Mouse (Mus musculus) liver, postnatal 0 days (tissue): ENCODE measurements around the gene Zbtb46. TPM values are rescaled to one million over a fixed set of nuclear protein-coding genes. Genes with fewer than 3 reads are reported as not detected.

Experiments
- ATAC-seq: fragments of 200-750 bp; cut with Nextera tagmentation; 2 replicates; pipeline ENCODE4 v1.8.0; 2017; ENCODE audit warnings: mild to moderate bottlenecking, moderate library complexity
- DNase-seq: peaks from one replicate; pipeline ENCODE4 v3.0.0-alpha.2; 2016
- H3K27ac ChIP-seq: fragments of 300-500 bp; sonication (generic); 2 replicates; pipeline ENCODE4 v1.5.1; 2014; ENCODE audit warnings: antibody characterized with exemption, moderate library complexity, mild to moderate bottlenecking, low read depth
- H3K27me3 ChIP-seq: fragments of 300-500 bp; sonication (generic); 2 replicates; pipeline ENCODE4 v1.6.1; 2014; ENCODE audit warnings: low read length, control low read depth, mixed read lengths; ENCODE audit not compliant: insufficient read depth
- H3K36me3 ChIP-seq: fragments of 300-500 bp; sonication (generic); replicated peaks from 2 replicates; pipeline ENCODE4 v1.6.1; 2014; ENCODE audit warnings: mild to moderate bottlenecking, control low read depth, low read length, moderate library complexity, mixed read lengths; ENCODE audit not compliant: insufficient read depth
- H3K4me1 ChIP-seq: fragments of 300-500 bp; sonication (generic); 2 replicates; pipeline ENCODE4 v1.6.1; 2014; ENCODE audit warnings: antibody characterized with exemption, mild to moderate bottlenecking, control low read depth; ENCODE audit not compliant: insufficient read depth
- H3K4me2 ChIP-seq: fragments of 300-500 bp; sonication (generic); 2 replicates; pipeline ENCODE4 v1.6.1; 2014; ENCODE audit warnings: low read depth, mild to moderate bottlenecking, low read length, moderate library complexity, mixed read lengths
- H3K4me3 ChIP-seq: fragments of 300-500 bp; sonication (generic); 2 replicates; pipeline ENCODE4 v1.5.1; 2014; ENCODE audit warnings: low read depth, low read length
- H3K9ac ChIP-seq: fragments of 300-500 bp; sonication (generic); replicated peaks from 2 replicates; pipeline ENCODE4 v1.6.1; 2014; ENCODE audit warnings: mild to moderate bottlenecking, moderate library complexity
- H3K9me3 ChIP-seq: fragments of 300-500 bp; sonication (generic); 2 replicates; pipeline ENCODE4 v1.6.1; 2016; ENCODE audit warnings: mild to moderate bottlenecking, control low read depth, low read length, mixed read lengths
- CTCF ChIP-seq: sonication (generic); IDR thresholded peaks from 2 replicates; pipeline ENCODE4 v1.5.1; 2016; ENCODE audit warnings: antibody characterized with exemption, low read depth
- EP300 ChIP-seq: IDR thresholded peaks from 2 replicates; pipeline ENCODE4 v1.6.1; 2016; ENCODE audit warnings: antibody characterized with exemption, low read depth, mild to moderate bottlenecking
- WGBS: fragments of 180-500 bp; shearing (Covaris S2); extraction: QIAGEN DNeasy Blood & Tissue Kit; methylation state at CpG from one replicate; pipeline ENCODE4 v1.1.7; 2014; ENCODE audit not compliant: insufficient replicate concordance; 5-methylcytosine and 5-hydroxymethylcytosine counted together
- polyA plus RNA-seq: library from polyadenylated mRNA; unstranded; fragments of >200 nt; fragmentation: Nextera tagmentation; extraction: Ambion mirVana; gene quantifications from 2 replicates; pipeline ENCODE4 v1.2.1, GENCODE M21; 2015

Zbtb46 gene
- polyA plus RNA-seq, 1 experiment from 2014 or later: 3.5 TPM

- Histone ChIP-seq H3K4me1 (peaks cover 19% of the 10 kb centered on the region), H3K9ac (no peak overlapping the region), H3K27me3 (no peaks in the 10 kb centered on the region), H3K27ac (no peak overlapping the region), H3K36me3 (peaks cover 4% of the 10 kb centered on the region; the same call in 1 of the 2 replicates), H3K4me3 (no peak overlapping the region), H3K4me2 (no peak overlapping the region), H3K9me3 (no peaks in the 10 kb centered on the region)
- ATAC-seq (no peak), DNase-seq (no peak)
- no peak for TF ChIP-seq EP300
- 76% methylated on average over 26 of the region's 26 CpGs for WGBS
Measured at GRCm38 (mm10) chr2:181494266-181494945, 35.2 kb upstream of the Zbtb46 start.

GRCm38 (mm10) chr2:181493156-181493927 is 34.1 kb upstream of the Zbtb46 start, which contains the start of gene Abhd16b:
TSS of gene Abhd16b (plus strand) at chr2:181493206.
- no peak within 1 kb of the TSS for H3K9ac ChIP-seq
- TF ChIP-seq CTCF: no peak
- peak within 1 kb of the TSS; percentile 50 for H3K4me2 ChIP-seq
- no peaks in the 10 kb centered on the region for H3K9me3 ChIP-seq
- 86% methylated on average over 31 of the region's 31 CpGs for WGBS
- H3K4me1 ChIP-seq: peaks cover 15% of the 10 kb centered on the region
- H3K4me3 ChIP-seq: no peak within 1 kb of the TSS
- no peaks in the 10 kb centered on the region for H3K27me3 ChIP-seq
- ATAC-seq (no peak), DNase-seq (no peak)
- 0 out of 2 replicates have a peak within 1 kb of the TSS, but pooled peaks have one; percentile 11 for H3K27ac ChIP-seq
- H3K36me3 ChIP-seq: no peaks in the 10 kb centered on the region

- Histone ChIP-seq H3K9ac (no peak overlapping the region), H3K4me3 (no peak overlapping the region), H3K9me3 (no peaks in the 10 kb centered on the region), H3K4me1 (peaks cover 15% of the 10 kb centered on the region), H3K27me3 (no peaks in the 10 kb centered on the region), H3K36me3 (no peaks in the 10 kb centered on the region), H3K27ac (0 out of 2 replicates have a peak overlapping the region, but pooled peaks have one; percentile 11), H3K4me2 (peak overlapping the region; percentile 50)
- DNase-seq (no peak), ATAC-seq (no peak)
- 25% methylated on average over 3 of the region's 3 CpGs for WGBS
- no peak for TF ChIP-seq EP300
- no peak for TF ChIP-seq CTCF
Measured at GRCm38 (mm10) chr2:181492206-181492605, 33.0 kb upstream of the Zbtb46 start.

- Histone ChIP-seq H3K9me3 (no peaks in the 10 kb centered on the region), H3K27ac (0 out of 2 replicates have a peak overlapping the region, but pooled peaks have one; percentile 11), H3K4me1 (peaks cover 20% of the 10 kb centered on the region), H3K27me3 (no peaks in the 10 kb centered on the region), H3K4me3 (no peak overlapping the region), H3K4me2 (peak overlapping the region; percentile 50), H3K36me3 (no peaks in the 10 kb centered on the region), H3K9ac (no peak overlapping the region)
- DNase-seq: peak; percentile 79
- WGBS: 23% methylated on average over 7 of the region's 7 CpGs
- TF ChIP-seq CTCF (no peak), EP300 (no peak)
- no peak; the same call in 1 of the 2 replicates for ATAC-seq
Measured at GRCm38 (mm10) chr2:181491432-181492205, 32.4 kb upstream of the Zbtb46 start.

GRCm38 (mm10) chr2:181487338-181488277 is 28.4 kb upstream of the Zbtb46 start:
- Histone ChIP-seq H3K4me2 (no peak overlapping the region), H3K36me3 (no peaks in the 10 kb centered on the region), H3K9me3 (no peaks in the 10 kb centered on the region), H3K9ac (no peak overlapping the region), H3K27ac (peak overlapping the region; percentile 63), H3K4me1 (peaks cover 28% of the 10 kb centered on the region), H3K27me3 (no peaks in the 10 kb centered on the region), H3K4me3 (no peak overlapping the region)
- 39% methylated on average over 5 of the region's 5 CpGs for WGBS
- peak; percentile 76 for ATAC-seq
- TF ChIP-seq EP300 (peak; percentile 59), CTCF (no peak)
- DNase-seq: peak; percentile 32
